Mouse (Mus musculus) midbrain, embryonic 16.5 days (tissue): Measurements from ENCODE around the gene Fubp3. TPM values are rescaled to one million over a fixed set of nuclear protein-coding genes. Genes with fewer than 3 reads are reported as not detected.
"Not testable (repeated sequence)": the region's sequence is repeated elsewhere in the genome, so short reads cannot be mapped to it uniquely, and the experiment has no call there.

Experiments used
- ATAC-seq: fragments of 200-750 bp; cut with Nextera tagmentation; 2 replicates; pipeline ENCODE4 v1.8.0; 2017; ENCODE audit warnings: moderate TSS enrichment
- H3K27ac ChIP-seq: fragments of 300-500 bp; sonication (generic); 2 replicates; pipeline ENCODE4 v1.5.1; 2014; ENCODE audit warnings: mild to moderate bottlenecking, low read length, mixed read lengths
- H3K27me3 ChIP-seq: fragments of 300-500 bp; sonication (generic); 2 replicates; pipeline ENCODE4 v1.6.1; 2014; ENCODE audit warnings: low read depth, low read length, mixed read lengths; ENCODE audit not compliant: control insufficient read depth, insufficient read depth
- H3K36me3 ChIP-seq: fragments of 300-500 bp; sonication (generic); 2 replicates; pipeline ENCODE4 v1.6.1; 2014; ENCODE audit warnings: mild to moderate bottlenecking, low read length, moderate library complexity, mixed read lengths; ENCODE audit not compliant: control insufficient read depth, insufficient read depth
- H3K4me1 ChIP-seq: fragments of 300-500 bp; sonication (generic); 2 replicates; pipeline ENCODE4 v1.6.1; 2014; ENCODE audit warnings: mild to moderate bottlenecking, low read length, mixed read lengths; ENCODE audit not compliant: control insufficient read depth, insufficient read depth
- H3K4me2 ChIP-seq: fragments of 300-500 bp; sonication (generic); 2 replicates; pipeline ENCODE4 v1.6.1; 2014; ENCODE audit warnings: mild to moderate bottlenecking, low read length, mixed read lengths
- H3K4me3 ChIP-seq: fragments of 300-500 bp; sonication (generic); 2 replicates; pipeline ENCODE4 v1.5.1; 2014; ENCODE audit warnings: low read depth, mild to moderate bottlenecking, low read length, moderate library complexity, mixed read lengths
- H3K9ac ChIP-seq: fragments of 300-500 bp; sonication (generic); 2 replicates; pipeline ENCODE4 v1.6.1; 2014; ENCODE audit warnings: low read depth, low read length, mixed read lengths
- H3K9me3 ChIP-seq: fragments of 300-500 bp; sonication (generic); replicated peaks from 2 replicates; pipeline ENCODE4 v1.6.1; 2014; ENCODE audit warnings: mild to moderate bottlenecking, low read length, mixed read lengths; ENCODE audit not compliant: control insufficient read depth, poor library complexity, severe bottlenecking
- whole genome bisulfite sequencing: fragments of 180-500 bp; shearing (Covaris S2); extraction: QIAGEN DNeasy Blood & Tissue Kit; methylation state at CpG from one replicate; pipeline ENCODE4 v1.1.7; 2014; 5-methylcytosine and 5-hydroxymethylcytosine counted together
- polyA plus RNA-seq: library from polyadenylated mRNA; unstranded; fragments of >200 nt; fragmentation: Nextera tagmentation; extraction: Ambion mirVana; gene quantifications from 2 replicates; pipeline ENCODE4 v1.2.1, GENCODE M21; 2015

The Fubp3 gene
- polyA plus RNA-seq, 1 experiment from 2014 or later = 43.1 TPM

GRCm38 (mm10) chr2:31551351-31551750 is 21.1 kb upstream of the Fubp3 start:
- H3K27ac ChIP-seq, H3K36me3 ChIP-seq, H3K9ac ChIP-seq, H3K4me2 ChIP-seq, H3K4me1 ChIP-seq, ATAC-seq, H3K9me3 ChIP-seq, H3K27me3 ChIP-seq, H3K4me3 ChIP-seq: not testable (repeated sequence)
- WGBS = 94% methylated on average over 1 of the region's 3 CpGs

GRCm38 (mm10) chr2:31551971-31552370 is 20.5 kb upstream of the Fubp3 start:
- no peak overlapping the region for H3K4me2 ChIP-seq
- ATAC-seq = no peak
- no peak overlapping the region for H3K4me3 ChIP-seq
- H3K4me1 ChIP-seq = no peaks in the 10 kb centered on the region
- H3K9ac ChIP-seq = no peak overlapping the region
- H3K36me3 ChIP-seq = no peaks in the 10 kb centered on the region
- no peaks in the 10 kb centered on the region for H3K27me3 ChIP-seq
- 87% methylated on average over 10 of the region's 10 CpGs for WGBS
- no peaks in the 10 kb centered on the region for H3K9me3 ChIP-seq
- H3K27ac ChIP-seq = no peak overlapping the region

GRCm38 (mm10) chr2:31554619-31555018 is 17.8 kb upstream of the Fubp3 start:
- H3K4me2 ChIP-seq = no peak overlapping the region
- H3K27me3 ChIP-seq = no peaks in the 10 kb centered on the region
- no peaks in the 10 kb centered on the region for H3K36me3 ChIP-seq
- no peaks in the 10 kb centered on the region for H3K9me3 ChIP-seq
- no peak overlapping the region for H3K27ac ChIP-seq
- ATAC-seq = no peak
- H3K4me1 ChIP-seq = no peaks in the 10 kb centered on the region
- no peak overlapping the region for H3K9ac ChIP-seq
- WGBS = 84% methylated on average over 5 of the region's 5 CpGs
- H3K4me3 ChIP-seq = no peak overlapping the region

GRCm38 (mm10) chr2:31572915-31573635 is 624 bp downstream of the Fubp3 start:
- Histone ChIP-seq H3K27me3 (peaks cover 4% of the 10 kb centered on the region; the same call in 1 of the 2 replicates), H3K27ac (peak overlapping the region; percentile 81), H3K36me3 (no peaks in the 10 kb centered on the region), H3K4me1 (peaks cover 14% of the 10 kb centered on the region), H3K4me3 (peak overlapping the region; percentile 96), H3K9ac (peak overlapping the region; percentile 95), H3K9me3 (no peaks in the 10 kb centered on the region), H3K4me2 (peak overlapping the region; percentile 91)
- no peak for ATAC-seq
- 4% methylated on average over 34 of the region's 41 CpGs for WGBS

- no peaks in the 10 kb centered on the region for H3K4me1 ChIP-seq
- H3K36me3 ChIP-seq = no peaks in the 10 kb centered on the region; the same call in 1 of the 2 replicates
- no peaks in the 10 kb centered on the region for H3K27me3 ChIP-seq
- no peak overlapping the region for H3K4me3 ChIP-seq
- WGBS = 38% methylated on average over 2 of the region's 2 CpGs
- H3K9ac ChIP-seq = no peak overlapping the region
- H3K4me2 ChIP-seq = no peak overlapping the region
- no peak overlapping the region for H3K27ac ChIP-seq
- H3K9me3 ChIP-seq = no peaks in the 10 kb centered on the region
- no peak for ATAC-seq
These were observed 9.2 kb downstream of the Fubp3 start for GRCm38 (mm10) chr2:31581617-31582016.

- H3K9ac ChIP-seq = no peak overlapping the region
- peaks cover 12% of the 10 kb centered on the region; the same call in 1 of the 2 replicates for H3K36me3 ChIP-seq
- H3K9me3 ChIP-seq = no peaks in the 10 kb centered on the region
- no peak for ATAC-seq
- no peak overlapping the region for H3K4me3 ChIP-seq
- no peaks in the 10 kb centered on the region for H3K27me3 ChIP-seq
- H3K4me1 ChIP-seq = 0 out of 2 replicates have a peak, but pooled peaks cover 2% of the 10 kb centered on the region
- H3K4me2 ChIP-seq = no peak overlapping the region
- WGBS = 78% methylated on average over 9 of the region's 9 CpGs
- H3K27ac ChIP-seq = no peak overlapping the region
These were observed 19.5 kb downstream of the Fubp3 start for GRCm38 (mm10) chr2:31591799-31592484.

- Histone ChIP-seq H3K27me3 (no peaks in the 10 kb centered on the region), H3K4me3 (no peak overlapping the region), H3K4me2 (no peak overlapping the region), H3K9ac (no peak overlapping the region), H3K27ac (no peak overlapping the region), H3K4me1 (no peaks in the 10 kb centered on the region), H3K36me3 (peaks cover 31% of the 10 kb centered on the region), H3K9me3 (no peaks in the 10 kb centered on the region)
- no peak for ATAC-seq
- WGBS = 94% methylated on average over 1 of the region's 1 CpGs
These were observed 35.1 kb downstream of the Fubp3 start for GRCm38 (mm10) chr2:31607555-31607954.

GRCm38 (mm10) chr2:31609859-31610261 is 37.4 kb downstream of the Fubp3 start:
- Histone ChIP-seq H3K4me3 (no peak overlapping the region), H3K4me2 (no peak overlapping the region), H3K27me3 (no peaks in the 10 kb centered on the region), H3K27ac (no peak overlapping the region), H3K36me3 (peaks cover 45% of the 10 kb centered on the region), H3K4me1 (no peaks in the 10 kb centered on the region), H3K9ac (no peak overlapping the region), H3K9me3 (no peaks in the 10 kb centered on the region)
- 49% methylated on average over 7 of the region's 7 CpGs for WGBS
- ATAC-seq = no peak

- H3K36me3 ChIP-seq = peaks cover 43% of the 10 kb centered on the region
- no peak for ATAC-seq
- H3K27ac ChIP-seq = no peak overlapping the region
These were observed 38.5 kb downstream of the Fubp3 start for GRCm38 (mm10) chr2:31610922-31611321.

More at GRCm38 (mm10) chr2:31610922-31611321, 38.5 kb downstream of the Fubp3 start:
- Histone ChIP-seq H3K4me1 (no peaks in the 10 kb centered on the region), H3K9ac (no peak overlapping the region), H3K4me3 (no peak overlapping the region), H3K4me2 (no peak overlapping the region), H3K9me3 (no peaks in the 10 kb centered on the region), H3K27me3 (no peaks in the 10 kb centered on the region)
- WGBS = 45% methylated on average over 4 of the region's 4 CpGs
